In genomic region chr1:151979803-151980456, GRCm38 (mm10) we compare ENCODE assay signal across 17 mouse cellular contexts.
DNase-seq lines count a peak whose midpoint lies in the region; ATAC-seq and TF ChIP-seq lines count a peak whose summit lies in the region.
"Had no signal": no experiment of that assay in that cellular context is flagged by ENCODE, and none has a peak within 500 bp of the region (broad histone marks: within the 10 kb centered on the region; RNA-seq: fewer than 3 reads in every experiment).

No protein-coding gene starts in this region.

- TF ChIP-seq CTCF in cerebellum, adult 2 months (IDR thresholded peaks at IDR 0.05; ENCODE audit: borderline replicate concordance, insufficient read depth, low read depth, low read length): no peak
- no peak for TF ChIP-seq CTCF in stomach, postnatal 0 days (IDR thresholded peaks at IDR 0.05; ENCODE audit: low read depth)

- H3K4me1 ChIP-seq in cerebellum, adult 2 months (ENCODE audit: control insufficient read depth, insufficient read depth, low read length): peaks cover 27% of the 10 kb centered on the region
- peaks cover 17% of the 10 kb centered on the region for H3K4me1 ChIP-seq in heart, embryonic 16.5 days (ENCODE audit: control insufficient read depth, insufficient read depth, low read length)
- H3K4me1 ChIP-seq in heart, embryonic 11.5 days (ENCODE audit: control insufficient read depth, insufficient read depth, low read length): peaks cover 11% of the 10 kb centered on the region
- peaks cover 51% of the 10 kb centered on the region for H3K4me1 ChIP-seq in midbrain, embryonic 13.5 days (replicated peaks)
- peaks cover 39% of the 10 kb centered on the region for H3K4me1 ChIP-seq in midbrain, embryonic 10.5 days
- H3K4me1 ChIP-seq in stomach, postnatal 0 days (replicated peaks; ENCODE audit: control insufficient read depth, insufficient read depth): no peaks in the 10 kb centered on the region

- TF ChIP-seq EP300 in stomach, postnatal 0 days (optimal IDR thresholded peaks at IDR 0.05): no peak

- H3K36me3 ChIP-seq in heart, embryonic 16.5 days (ENCODE audit: control insufficient read depth, insufficient read depth): no peaks in the 10 kb centered on the region
- H3K36me3 ChIP-seq in heart, embryonic 11.5 days (ENCODE audit: control insufficient read depth, insufficient read depth, low read length): no peaks in the 10 kb centered on the region
- 0 out of 2 replicates have a peak, but pooled peaks cover 4% of the 10 kb centered on the region for H3K36me3 ChIP-seq in midbrain, embryonic 13.5 days
- H3K36me3 ChIP-seq in midbrain, embryonic 10.5 days: peaks cover 11% of the 10 kb centered on the region
- H3K36me3 ChIP-seq in stomach, postnatal 0 days (ENCODE audit: control insufficient read depth, insufficient read depth, low read length): no peaks in the 10 kb centered on the region
- H3K36me3 ChIP-seq: embryonic facial prominence, embryonic 15.5 days; forebrain, embryonic 12.5 days; neural tube, embryonic 15.5 days had no signal

- ATAC-seq in heart, embryonic 16.5 days (replicated peaks; ENCODE audit: extremely low read depth, insufficient read depth, low FRiP score): no peak
- no peak for ATAC-seq in heart, embryonic 11.5 days (replicated peaks; ENCODE audit: insufficient number of reproducible peaks, low FRiP score, low TSS enrichment)
- no peak for ATAC-seq in midbrain, embryonic 13.5 days
- ATAC-seq in stomach, postnatal 0 days (ENCODE audit: low FRiP score, low TSS enrichment): no peak
- ATAC-seq: hindbrain, postnatal 0 days had no signal

- no peaks in the 10 kb centered on the region for H3K9me3 ChIP-seq in heart, embryonic 16.5 days (replicated peaks; ENCODE audit: control insufficient read depth, low read length)
- H3K9me3 ChIP-seq in heart, embryonic 11.5 days (replicated peaks; ENCODE audit: control insufficient read depth, low read length): no peaks in the 10 kb centered on the region
- no peaks in the 10 kb centered on the region for H3K9me3 ChIP-seq in midbrain, embryonic 13.5 days
- H3K9me3 ChIP-seq in midbrain, embryonic 10.5 days (replicated peaks): no peaks in the 10 kb centered on the region
- H3K9me3 ChIP-seq in stomach, postnatal 0 days (ENCODE audit: control insufficient read depth, low read length): no peaks in the 10 kb centered on the region
- H3K9me3 ChIP-seq: embryonic facial prominence, embryonic 15.5 days; forebrain, embryonic 12.5 days; neural tube, embryonic 15.5 days had no signal

- TF ChIP-seq POLR2A in cerebellum, adult 2 months (IDR thresholded peaks at IDR 0.05; ENCODE audit: borderline replicate concordance, insufficient read depth, low read length): no peak

- no peaks in the 10 kb centered on the region for H3K27me3 ChIP-seq in cerebellum, adult 2 months (ENCODE audit: control insufficient read depth, insufficient read depth, low read length)
- no peaks in the 10 kb centered on the region for H3K27me3 ChIP-seq in heart, embryonic 16.5 days (ENCODE audit: control insufficient read depth, insufficient read depth, low read length)
- H3K27me3 ChIP-seq in heart, embryonic 11.5 days (ENCODE audit: control insufficient read depth, insufficient read depth, low read length): no peaks in the 10 kb centered on the region
- H3K27me3 ChIP-seq in midbrain, embryonic 13.5 days: no peaks in the 10 kb centered on the region
- H3K27me3 ChIP-seq in midbrain, embryonic 10.5 days (ENCODE audit: low read depth, poor library complexity, severe bottlenecking): no peaks in the 10 kb centered on the region
- no peaks in the 10 kb centered on the region for H3K27me3 ChIP-seq in stomach, postnatal 0 days (ENCODE audit: control insufficient read depth, insufficient read depth, low read length)
- H3K27me3 ChIP-seq: embryonic facial prominence, embryonic 15.5 days; forebrain, embryonic 12.5 days; neural tube, embryonic 15.5 days had no signal

- WGBS in cerebellum, adult 2 months: 62% methylated on average over 13 of the region's 13 CpGs
- 48% methylated on average over 13 of the region's 13 CpGs for WGBS in heart, embryonic 16.5 days
- 57% methylated on average over 13 of the region's 13 CpGs for WGBS in heart, embryonic 11.5 days (ENCODE audit: insufficient replicate concordance)
- 87% methylated on average over 13 of the region's 13 CpGs for WGBS in midbrain, embryonic 13.5 days
- 90% methylated on average over 13 of the region's 13 CpGs for WGBS in midbrain, embryonic 10.5 days
- 75% methylated on average over 13 of the region's 13 CpGs for WGBS in stomach, postnatal 0 days

- no peak overlapping the region for H3K9ac ChIP-seq in heart, embryonic 16.5 days (ENCODE audit: low read length)
- H3K9ac ChIP-seq in heart, embryonic 11.5 days (ENCODE audit: low read depth, low read length): no peak overlapping the region
- H3K9ac ChIP-seq in midbrain, embryonic 13.5 days (replicated peaks): no peak overlapping the region
- no peak overlapping the region for H3K9ac ChIP-seq in stomach, postnatal 0 days (ENCODE audit: low read length)
- H3K9ac ChIP-seq: embryonic facial prominence, embryonic 15.5 days; forebrain, embryonic 12.5 days; neural tube, embryonic 15.5 days had no signal

- H3K27ac ChIP-seq in cerebellum, adult 2 months (ENCODE audit: insufficient read depth, low read length): peak overlapping the region; percentile 2; the same call in 1 of the 2 replicates
- H3K27ac ChIP-seq in heart, embryonic 16.5 days (ENCODE audit: low read length): peak overlapping the region; percentile 12; the same call in 1 of the 2 replicates
- no peak overlapping the region for H3K27ac ChIP-seq in heart, embryonic 11.5 days (ENCODE audit: low read depth, low read length)
- peak overlapping the region; percentile 7; the same call in 1 of the 2 replicates for H3K27ac ChIP-seq in midbrain, embryonic 13.5 days
- no peak overlapping the region for H3K27ac ChIP-seq in midbrain, embryonic 10.5 days (replicated peaks)
- H3K27ac ChIP-seq in stomach, postnatal 0 days (replicated peaks): no peak overlapping the region
- H3K27ac ChIP-seq: embryonic facial prominence, embryonic 15.5 days; forebrain, embryonic 12.5 days; hindbrain, postnatal 0 days; neural tube, embryonic 15.5 days had no signal

- DNase-seq in cerebellum, adult 2 months: no peak
- DNase-seq in cerebellum, postnatal 25 days: no peak
- no peak for DNase-seq in midbrain, embryonic 10.5 days (ENCODE audit: low spot score)
- DNase-seq in right cerebral cortex, adult 2 months (ENCODE audit: low spot score in 2 of 2): no peak
- no peak for DNase-seq in stomach, postnatal 0 days (ENCODE audit: low spot score)
- DNase-seq: adrenal gland, postnatal 10 days; lung, adult 2 months; retina, postnatal 1 day; spleen, adult 18-20 months; thymus, postnatal 4 days had no signal

- H3K4me2 ChIP-seq in heart, embryonic 16.5 days (ENCODE audit: low read depth, low read length): no peak overlapping the region
- no peak overlapping the region for H3K4me2 ChIP-seq in heart, embryonic 11.5 days
- no peak overlapping the region for H3K4me2 ChIP-seq in midbrain, embryonic 13.5 days (replicated peaks)
- no peak overlapping the region for H3K4me2 ChIP-seq in stomach, postnatal 0 days (replicated peaks; ENCODE audit: low read depth)
- H3K4me2 ChIP-seq: embryonic facial prominence, embryonic 15.5 days; forebrain, embryonic 12.5 days; neural tube, embryonic 15.5 days had no signal

- no peak overlapping the region for H3K4me3 ChIP-seq in cerebellum, adult 2 months (replicated peaks; ENCODE audit: insufficient read depth, low read depth, low read length)
- no peak overlapping the region for H3K4me3 ChIP-seq in heart, embryonic 16.5 days (ENCODE audit: low read length)
- no peak overlapping the region for H3K4me3 ChIP-seq in heart, embryonic 11.5 days (ENCODE audit: low read depth, low read length)
- no peak overlapping the region for H3K4me3 ChIP-seq in midbrain, embryonic 13.5 days (replicated peaks)
- H3K4me3 ChIP-seq in midbrain, embryonic 10.5 days: no peak overlapping the region
- H3K4me3 ChIP-seq in stomach, postnatal 0 days (ENCODE audit: low read depth, low read length): no peak overlapping the region
- H3K4me3 ChIP-seq: embryonic facial prominence, embryonic 15.5 days; forebrain, embryonic 12.5 days; neural tube, embryonic 15.5 days had no signal

Comparison
In these comparisons a context has a peak if more than half of its experiments do, and no peak if none do; other contexts are left out.
1. H3K27ac ChIP-seq: peak in cerebellum, adult 2 months (single experiment), heart, embryonic 16.5 days (single experiment) and midbrain, embryonic 13.5 days (single experiment); none in heart, embryonic 11.5 days (single experiment), midbrain, embryonic 10.5 days (single experiment) and stomach, postnatal 0 days (single experiment).